Mouse (Mus musculus): ENCODE measurements around the gene Ptgis. TPM values are rescaled to one million over a fixed set of nuclear protein-coding genes. Genes with fewer than 3 reads are reported as not detected.
"Not testable (repeated sequence)": the region's sequence is repeated elsewhere in the genome, so short reads cannot be mapped to it uniquely, and the experiment has no call there.

The Ptgis gene
- polyA plus RNA-seq, 1 experiment from 2014 or later: 15.1 TPM

DNA sequence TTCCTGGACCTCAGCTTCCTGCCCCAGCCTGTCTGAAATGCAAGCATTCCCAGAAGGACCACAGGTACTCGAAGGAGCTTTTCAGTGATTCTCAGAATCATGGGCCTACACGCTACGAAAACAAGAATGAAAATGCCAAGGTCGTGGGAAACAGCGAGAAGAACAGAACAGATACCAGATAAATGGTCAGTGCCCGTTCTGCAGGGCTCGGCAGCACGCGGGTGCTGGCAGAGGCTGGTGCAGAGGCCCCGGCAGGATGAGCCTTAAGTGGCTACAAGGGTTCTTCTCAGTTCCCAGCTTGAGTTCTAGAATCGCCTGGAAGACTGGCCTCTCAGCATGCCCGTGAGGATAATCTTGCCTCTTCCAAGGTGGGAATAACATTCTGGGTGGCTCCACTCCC is 26.7 kb downstream of the Ptgis start:
- Histone ChIP-seq H3K9me3 (ENCODE audit: control insufficient read depth, low read length) (no peaks in the 10 kb centered on the region), H3K4me3 (ENCODE audit: low read depth, low read length) (no peak overlapping the region), H3K9ac (ENCODE audit: low read length) (no peak overlapping the region), H3K36me3 (ENCODE audit: control insufficient read depth, insufficient read depth, low read length) (0 out of 2 replicates have a peak, but pooled peaks cover 7% of the 10 kb centered on the region), H3K27ac (ENCODE audit: low read depth) (no peak overlapping the region), H3K4me2 (ENCODE audit: low read length) (no peak overlapping the region), H3K4me1 (replicated peaks; ENCODE audit: control insufficient read depth, insufficient read depth, low read length) (no peaks in the 10 kb centered on the region), H3K27me3 (replicated peaks; ENCODE audit: control insufficient read depth, insufficient read depth, low read length) (no peaks in the 10 kb centered on the region)
- ATAC-seq (replicated peaks; ENCODE audit: low FRiP score, low TSS enrichment, low read depth): no peak
- 95% methylated on average over 12 of the region's 12 CpGs for WGBS
- DNase-seq (ENCODE audit: low spot score): no peak

DNA sequence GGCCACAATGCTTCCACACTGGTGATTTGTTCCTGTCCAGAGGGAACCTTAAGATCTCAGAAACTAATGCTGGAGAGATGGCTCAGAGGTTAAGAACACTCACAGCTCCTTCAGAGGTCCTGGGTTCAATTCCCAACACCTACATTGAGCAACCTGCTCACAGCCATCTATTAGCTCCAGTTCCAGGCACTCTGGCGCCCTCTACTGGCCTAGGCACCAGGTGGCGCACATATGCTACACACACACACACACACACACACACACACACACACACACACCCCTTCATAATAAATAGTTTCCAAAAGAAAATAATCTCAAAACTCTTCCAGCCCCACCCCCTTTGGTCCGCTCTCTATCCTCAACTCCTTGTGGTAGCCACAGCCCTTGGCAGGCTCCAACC is 27.3 kb downstream of the Ptgis start:
- 97% methylated on average over 3 of the region's 3 CpGs for WGBS
- no peak overlapping the region for H3K27ac ChIP-seq (ENCODE audit: low read depth)
- H3K4me1 ChIP-seq (replicated peaks; ENCODE audit: control insufficient read depth, insufficient read depth, low read length): no peaks in the 10 kb centered on the region
- H3K27me3 ChIP-seq (replicated peaks; ENCODE audit: control insufficient read depth, insufficient read depth, low read length): no peaks in the 10 kb centered on the region
- H3K4me2 ChIP-seq (ENCODE audit: low read length): no peak overlapping the region
- H3K9me3 ChIP-seq (ENCODE audit: control insufficient read depth, low read length): no peaks in the 10 kb centered on the region
- 0 out of 2 replicates have a peak, but pooled peaks cover 7% of the 10 kb centered on the region for H3K36me3 ChIP-seq (ENCODE audit: control insufficient read depth, insufficient read depth, low read length)
- DNase-seq (ENCODE audit: low spot score): no peak
- ATAC-seq (replicated peaks; ENCODE audit: low FRiP score, low TSS enrichment, low read depth): no peak
- H3K9ac ChIP-seq (ENCODE audit: low read length): no peak overlapping the region
- no peak overlapping the region for H3K4me3 ChIP-seq (ENCODE audit: low read depth, low read length)

DNA sequence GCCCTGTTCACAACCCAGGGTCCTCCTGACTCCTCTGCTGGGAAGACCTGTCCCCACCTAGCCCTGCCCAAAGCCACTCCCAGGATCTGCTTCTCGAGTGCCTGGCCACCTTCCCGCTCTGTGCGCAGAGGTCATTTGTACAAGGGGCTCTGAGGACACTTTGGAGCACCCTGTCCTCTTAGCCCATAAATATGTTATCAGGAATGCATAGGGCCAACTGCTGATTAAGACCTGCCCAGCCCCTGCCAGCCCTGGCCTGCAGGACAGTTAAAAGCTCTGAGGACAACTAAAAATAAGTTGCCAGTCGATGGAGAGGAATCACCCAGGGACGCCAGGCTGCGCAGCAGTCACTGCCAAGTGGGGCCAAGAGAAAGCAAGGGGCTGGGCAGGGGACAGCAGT is 27.9 kb downstream of the Ptgis start:
- Histone ChIP-seq H3K4me3 (ENCODE audit: low read depth, low read length) (no peak overlapping the region), H3K4me2 (ENCODE audit: low read length) (no peak overlapping the region), H3K27me3 (replicated peaks; ENCODE audit: control insufficient read depth, insufficient read depth, low read length) (no peaks in the 10 kb centered on the region), H3K4me1 (replicated peaks; ENCODE audit: control insufficient read depth, insufficient read depth, low read length) (no peaks in the 10 kb centered on the region), H3K9ac (ENCODE audit: low read length) (no peak overlapping the region), H3K27ac (ENCODE audit: low read depth) (no peak overlapping the region), H3K9me3 (ENCODE audit: control insufficient read depth, low read length) (no peaks in the 10 kb centered on the region), H3K36me3 (ENCODE audit: control insufficient read depth, insufficient read depth, low read length) (0 out of 2 replicates have a peak, but pooled peaks cover 5% of the 10 kb centered on the region)
- no peak for DNase-seq (ENCODE audit: low spot score)
- no peak for ATAC-seq (replicated peaks; ENCODE audit: low FRiP score, low TSS enrichment, low read depth)
- WGBS: 87% methylated on average over 6 of the region's 6 CpGs

DNA sequence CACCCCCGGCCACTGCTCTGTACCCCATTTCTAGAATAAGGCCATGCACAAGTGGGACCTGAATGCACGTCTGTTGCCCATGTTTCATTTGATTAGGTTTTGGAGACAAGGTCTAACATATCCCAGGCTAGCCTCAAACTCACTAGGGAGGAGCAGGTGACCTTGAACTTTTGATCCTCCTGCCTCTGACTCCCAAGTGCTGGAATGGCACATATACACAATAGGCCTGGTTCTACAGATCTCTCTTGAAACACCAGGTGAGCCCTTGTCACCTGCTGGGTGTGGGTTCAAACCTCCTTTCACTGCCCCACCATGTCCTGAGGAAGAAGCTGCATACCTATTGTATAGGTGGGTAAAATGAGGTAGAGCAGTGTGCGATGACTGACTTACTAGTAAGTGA is 28.3 kb downstream of the Ptgis start:
- Histone ChIP-seq H3K9ac (ENCODE audit: low read length) (no peak overlapping the region), H3K4me1 (replicated peaks; ENCODE audit: control insufficient read depth, insufficient read depth, low read length) (no peaks in the 10 kb centered on the region), H3K27me3 (replicated peaks; ENCODE audit: control insufficient read depth, insufficient read depth, low read length) (no peaks in the 10 kb centered on the region), H3K27ac (ENCODE audit: low read depth) (no peak overlapping the region), H3K4me2 (ENCODE audit: low read length) (no peak overlapping the region), H3K36me3 (ENCODE audit: control insufficient read depth, insufficient read depth, low read length) (0 out of 2 replicates have a peak, but pooled peaks cover 3% of the 10 kb centered on the region), H3K4me3 (ENCODE audit: low read depth, low read length) (no peak overlapping the region), H3K9me3 (ENCODE audit: control insufficient read depth, low read length) (no peaks in the 10 kb centered on the region)
- DNase-seq (ENCODE audit: low spot score) (no peak), ATAC-seq (replicated peaks; ENCODE audit: low FRiP score, low TSS enrichment, low read depth) (no peak)
- WGBS: 86% methylated on average over 3 of the region's 3 CpGs

DNA sequence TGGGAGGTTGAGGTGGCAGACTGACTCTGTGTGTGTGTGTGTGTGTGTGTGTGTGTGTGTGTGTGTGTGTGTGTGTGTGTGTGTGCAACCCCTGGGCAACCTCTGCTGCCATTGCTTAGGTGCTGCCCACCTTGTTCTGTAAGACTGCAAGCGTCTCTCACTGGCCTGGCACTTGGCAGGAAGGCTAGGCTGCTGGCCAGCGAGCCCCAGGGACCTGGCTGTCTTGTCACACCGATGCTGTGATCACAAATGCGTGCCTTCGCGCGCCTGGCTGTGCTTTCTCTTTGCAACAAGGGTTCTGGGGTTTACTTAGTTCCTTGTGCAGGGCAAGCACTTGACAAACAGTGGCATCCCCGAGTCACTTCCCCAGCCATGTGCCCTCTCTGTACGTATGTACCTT is 30.5 kb downstream of the Ptgis start:
- 0 out of 2 replicates have a peak, but pooled peaks cover 3% of the 10 kb centered on the region for H3K36me3 ChIP-seq (ENCODE audit: control insufficient read depth, insufficient read depth, low read length)
- H3K27ac ChIP-seq (ENCODE audit: low read depth): no peak overlapping the region
- WGBS: 81% methylated on average over 9 of the region's 9 CpGs
- no peak overlapping the region for H3K4me2 ChIP-seq (ENCODE audit: low read length)
- DNase-seq (ENCODE audit: low spot score) (no peak), ATAC-seq (replicated peaks; ENCODE audit: low FRiP score, low TSS enrichment, low read depth) (no peak)
- no peak overlapping the region for H3K4me3 ChIP-seq (ENCODE audit: low read depth, low read length)
- H3K27me3 ChIP-seq (replicated peaks; ENCODE audit: control insufficient read depth, insufficient read depth, low read length): no peaks in the 10 kb centered on the region
- no peaks in the 10 kb centered on the region for H3K9me3 ChIP-seq (ENCODE audit: control insufficient read depth, low read length)
- H3K4me1 ChIP-seq (replicated peaks; ENCODE audit: control insufficient read depth, insufficient read depth, low read length): no peaks in the 10 kb centered on the region
- H3K9ac ChIP-seq (ENCODE audit: low read length): no peak overlapping the region

DNA sequence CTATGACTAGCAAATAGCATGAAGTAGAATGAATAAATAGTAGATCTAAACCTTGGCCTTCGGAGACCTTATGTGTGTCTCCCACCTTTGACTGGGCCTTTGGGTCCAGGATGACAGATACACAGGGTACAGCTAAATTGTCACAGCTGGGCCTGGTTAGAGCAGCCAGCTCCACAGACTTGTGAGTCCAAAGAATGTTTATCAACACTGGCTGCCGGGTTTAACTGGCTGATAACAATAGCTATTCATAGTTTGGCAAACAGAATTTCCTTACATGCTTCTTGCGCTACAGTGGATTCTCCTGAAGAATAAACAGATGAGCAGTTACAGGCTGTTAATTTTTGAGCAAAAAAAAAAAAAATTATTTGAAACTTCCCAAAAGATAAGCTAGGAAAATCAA is 31.4 kb downstream of the Ptgis start:
- no peak overlapping the region for H3K9ac ChIP-seq (ENCODE audit: low read length)
- ATAC-seq (replicated peaks; ENCODE audit: low FRiP score, low TSS enrichment, low read depth) (no peak), DNase-seq (ENCODE audit: low spot score) (no peak)
- no peaks in the 10 kb centered on the region for H3K36me3 ChIP-seq (ENCODE audit: control insufficient read depth, insufficient read depth, low read length)
- H3K9me3 ChIP-seq (ENCODE audit: control insufficient read depth, low read length): no peaks in the 10 kb centered on the region
- WGBS: 64% methylated on average over 3 of the region's 3 CpGs
- H3K27me3 ChIP-seq (replicated peaks; ENCODE audit: control insufficient read depth, insufficient read depth, low read length): no peaks in the 10 kb centered on the region
- no peak overlapping the region for H3K27ac ChIP-seq (ENCODE audit: low read depth)
- no peak overlapping the region for H3K4me3 ChIP-seq (ENCODE audit: low read depth, low read length)
- H3K4me1 ChIP-seq (replicated peaks; ENCODE audit: control insufficient read depth, insufficient read depth, low read length): no peaks in the 10 kb centered on the region
- H3K4me2 ChIP-seq (ENCODE audit: low read length): no peak overlapping the region

DNA sequence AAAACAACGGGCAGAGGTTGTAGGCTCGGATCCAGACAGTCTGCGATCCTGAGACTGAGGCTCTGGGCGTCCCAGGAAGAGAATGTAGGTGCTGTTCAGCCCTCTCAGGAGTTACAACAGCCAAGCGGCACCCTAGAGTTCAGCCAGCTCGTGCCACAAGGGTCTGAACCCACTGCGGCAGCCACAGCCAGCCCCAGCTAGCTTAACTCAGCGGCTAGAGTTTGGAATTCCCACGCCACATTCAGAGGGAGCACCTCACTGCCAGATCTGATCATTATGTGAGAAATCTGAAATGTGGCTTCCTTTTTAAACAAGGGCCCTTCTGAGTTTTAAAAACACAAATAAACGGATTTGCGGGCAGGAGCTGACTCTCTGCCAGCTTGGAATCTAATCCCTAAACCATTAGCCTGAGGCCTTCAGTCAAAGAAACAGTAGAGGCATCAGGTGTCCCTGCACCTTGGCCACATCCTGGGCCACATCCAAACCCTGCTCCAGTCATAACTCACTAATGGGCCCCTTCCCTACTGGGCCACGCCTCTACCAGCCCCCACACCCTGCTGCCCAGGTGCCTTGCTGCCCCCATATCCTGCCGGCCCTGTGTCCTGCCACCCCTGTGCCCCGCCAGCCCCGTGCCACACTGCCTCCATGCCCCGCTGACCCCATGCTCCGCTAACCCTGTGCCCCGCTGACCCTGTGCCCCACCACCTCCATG is 34.3 kb downstream of the Ptgis start:
- no peak overlapping the region for H3K4me2 ChIP-seq (ENCODE audit: low read length)
- no peaks in the 10 kb centered on the region for H3K27me3 ChIP-seq (replicated peaks; ENCODE audit: control insufficient read depth, insufficient read depth, low read length)
- no peak overlapping the region for H3K9ac ChIP-seq (ENCODE audit: low read length)
- DNase-seq (ENCODE audit: low spot score): no peak
- H3K9me3 ChIP-seq (ENCODE audit: control insufficient read depth, low read length): no peaks in the 10 kb centered on the region
- H3K4me3 ChIP-seq (ENCODE audit: low read depth, low read length): no peak overlapping the region
- no peaks in the 10 kb centered on the region for H3K4me1 ChIP-seq (replicated peaks; ENCODE audit: control insufficient read depth, insufficient read depth, low read length)
- ATAC-seq (replicated peaks; ENCODE audit: low FRiP score, low TSS enrichment, low read depth): no peak
- H3K36me3 ChIP-seq (ENCODE audit: control insufficient read depth, insufficient read depth, low read length): no peaks in the 10 kb centered on the region
- H3K27ac ChIP-seq (ENCODE audit: low read depth): no peak overlapping the region
- WGBS: 89% methylated on average over 18 of the region's 18 CpGs

DNA sequence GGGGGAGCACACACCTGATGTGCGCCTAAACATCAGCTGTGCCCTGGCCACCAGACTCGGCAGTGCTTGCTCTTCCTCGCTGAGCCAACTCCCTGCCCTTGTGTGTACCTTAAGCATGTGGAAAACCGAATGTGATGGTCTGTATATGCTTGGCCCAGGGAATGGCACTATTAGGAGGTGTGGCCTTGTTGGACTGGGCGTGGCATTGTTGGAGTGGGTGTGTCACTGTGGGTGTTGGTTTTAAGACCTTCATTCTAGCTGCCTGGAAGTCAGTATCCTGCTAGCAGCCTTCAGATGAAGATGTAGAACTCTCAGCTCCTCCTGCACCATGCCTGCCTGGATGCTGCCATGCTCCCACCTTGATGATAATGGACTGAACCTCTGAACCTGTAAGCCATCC is 35.7 kb downstream of the Ptgis start:
- not testable (repeated sequence) for H3K27me3 ChIP-seq (replicated peaks; ENCODE audit: control insufficient read depth, insufficient read depth, low read length); H3K9me3 ChIP-seq (ENCODE audit: control insufficient read depth, low read length); H3K9ac ChIP-seq (ENCODE audit: low read length); ATAC-seq (replicated peaks; ENCODE audit: low FRiP score, low TSS enrichment, low read depth); H3K4me3 ChIP-seq (ENCODE audit: low read depth, low read length); H3K4me2 ChIP-seq (ENCODE audit: low read length); H3K4me1 ChIP-seq (replicated peaks; ENCODE audit: control insufficient read depth, insufficient read depth, low read length); H3K36me3 ChIP-seq (ENCODE audit: control insufficient read depth, insufficient read depth, low read length); DNase-seq (ENCODE audit: low spot score); H3K27ac ChIP-seq (ENCODE audit: low read depth)
- WGBS: 88% methylated on average over 5 of the region's 5 CpGs

DNA sequence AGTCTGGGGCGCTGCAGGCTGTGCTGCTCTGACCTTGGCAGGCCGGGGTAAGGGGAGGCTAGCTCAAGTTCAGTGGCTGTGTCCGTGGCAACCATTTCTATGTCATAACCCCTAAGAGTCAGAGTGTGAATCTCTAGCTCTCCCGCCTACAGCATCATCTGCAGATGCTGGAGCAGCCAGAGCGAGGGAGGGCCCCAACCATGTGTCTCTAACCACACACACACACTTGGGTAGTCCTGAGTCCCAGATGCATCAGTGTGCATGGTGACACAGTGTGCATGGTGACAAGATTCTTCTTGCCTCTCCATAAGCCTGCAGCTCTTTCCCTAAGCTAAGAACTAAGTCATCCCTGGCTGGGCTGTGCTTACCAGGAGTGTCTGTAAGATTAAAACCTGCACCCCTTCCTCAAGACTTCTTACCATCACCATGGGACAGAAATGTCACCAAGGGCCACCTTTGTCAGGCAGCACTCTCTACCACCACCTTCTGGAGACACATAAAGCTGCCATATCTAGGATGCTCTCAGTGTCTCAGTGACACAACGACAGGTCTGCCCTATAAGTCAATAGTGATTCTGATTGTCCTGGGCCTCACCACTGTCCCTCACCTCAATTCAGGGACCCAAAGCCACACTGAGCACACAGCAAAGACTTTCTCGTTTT is 36.8 kb downstream of the Ptgis start:
- H3K4me1 ChIP-seq (replicated peaks; ENCODE audit: control insufficient read depth, insufficient read depth, low read length): no peaks in the 10 kb centered on the region; the same call in 1 of the 2 replicates
- no peaks in the 10 kb centered on the region for H3K9me3 ChIP-seq (ENCODE audit: control insufficient read depth, low read length)
- no peaks in the 10 kb centered on the region for H3K36me3 ChIP-seq (ENCODE audit: control insufficient read depth, insufficient read depth, low read length)
- DNase-seq (ENCODE audit: low spot score): no peak
- no peaks in the 10 kb centered on the region for H3K27me3 ChIP-seq (replicated peaks; ENCODE audit: control insufficient read depth, insufficient read depth, low read length)
- no peak for ATAC-seq (replicated peaks; ENCODE audit: low FRiP score, low TSS enrichment, low read depth)
- no peak overlapping the region for H3K4me3 ChIP-seq (ENCODE audit: low read depth, low read length)
- no peak overlapping the region for H3K27ac ChIP-seq (ENCODE audit: low read depth)
- WGBS: 79% methylated on average over 7 of the region's 7 CpGs
- H3K9ac ChIP-seq (ENCODE audit: low read length): no peak overlapping the region
- H3K4me2 ChIP-seq (ENCODE audit: low read length): no peak overlapping the region
